Mouse (Mus musculus): Measurements from ENCODE around the gene Jak3. TPM values are rescaled to one million over a fixed set of nuclear protein-coding genes. Genes with fewer than 3 reads are reported as not detected.
"Not testable (repeated sequence)": the region's sequence is repeated elsewhere in the genome, so short reads cannot be mapped to it uniquely, and the experiment has no call there.

Gene Jak3
- total and polyA plus RNA-seq, 3 experiments: 13.3 to 47.1 (median 37.8) TPM

- H3K4me2 ChIP-seq (ENCODE audit: insufficient read depth, low read depth, poor library complexity, severe bottlenecking); H3K27ac ChIP-seq (ENCODE audit: insufficient read depth, low read depth); DNase-seq (ENCODE audit: extremely low read depth); H3K79me2 ChIP-seq (replicated peaks; ENCODE audit: control insufficient read depth, extremely low read depth, insufficient read depth, poor library complexity, severe bottlenecking); in situ Hi-C loops (cut with MboI; ENCODE audit: low pct_ligation_motif_present, low pct_unique_long_range_greater_than_20kb, low sequenced_read_pairs); H3K27me3 ChIP-seq (replicated peaks); H3K4me3 ChIP-seq (replicated peaks in 1 of 3; ENCODE audit: low read depth in 2 of 3, low read length in 2 of 3, poor library complexity in 1 of 3); H3K4me1 ChIP-seq (ENCODE audit: control insufficient read depth in 1 of 2, insufficient read depth in 2 of 2); H3K9ac ChIP-seq (ENCODE audit: insufficient read depth, low read depth); dilution Hi-C loops (cut with MboI; ENCODE audit: extremely low pct_ligation_motif_present, extremely low pct_unique_long_range_greater_than_20kb, low sequenced_read_pairs): not testable (repeated sequence)
- peaks cover 8 to 18% of the 10 kb centered on the region in 2 experiments for H3K36me3 ChIP-seq (replicated peaks in 1 of 2; ENCODE audit: control insufficient read depth in 1 of 2, insufficient read depth in 1 of 2, low read length in 1 of 2)
- H3K9me3 ChIP-seq (replicated peaks; ENCODE audit: low read length): peaks cover 12% of the 10 kb centered on the region
- peak; percentile 33 to 40; a peak in 3 of 4 replicates for TF ChIP-seq CTCF (conservative IDR thresholded peaks at IDR 0.05 in 1 of 2, IDR thresholded peaks at IDR 0.05 in 1 of 2; ENCODE audit: low read depth in 2 of 2, low read length in 2 of 2)
These were observed 19.4 kb downstream of the Jak3 start for GRCm38 (mm10) chr8:71695456-71695855.

- H3K27me3 ChIP-seq (replicated peaks): no peaks in the 10 kb centered on the region
- no peaks in the 10 kb centered on the region for H3K9me3 ChIP-seq (replicated peaks; ENCODE audit: low read length)
- H3K27ac ChIP-seq (ENCODE audit: insufficient read depth, low read depth): no peak overlapping the region
- TF ChIP-seq GABPA (IDR thresholded peaks at IDR 0.05; ENCODE audit: insufficient replicate concordance, low read depth, low read length) (no peak), UBTF (IDR thresholded peaks at IDR 0.05; ENCODE audit: low read depth, low read length) (no peak), ZNF384 (IDR thresholded peaks at IDR 0.05; ENCODE audit: low read depth, low read length) (no peak), MEF2A (IDR thresholded peaks at IDR 0.05; ENCODE audit: borderline replicate concordance, low read depth, low read length) (no peak), POLR2A (IDR thresholded peaks at IDR 0.05; ENCODE audit: low read depth, low read length) (no peak), KAT2A (IDR thresholded peaks at IDR 0.05; ENCODE audit: insufficient replicate concordance, low read length) (no peak), JUN (IDR thresholded peaks at IDR 0.05; ENCODE audit: insufficient read depth, low read depth, low read length) (no peak), MXI1 (IDR thresholded peaks at IDR 0.05; ENCODE audit: low read depth, low read length) (no peak), E2F4 (IDR thresholded peaks at IDR 0.05; ENCODE audit: insufficient replicate concordance, low read depth, low read length) (no peak), IRF4 (IDR thresholded peaks at IDR 0.05; ENCODE audit: low read depth, low read length) (no peak), HCFC1 (IDR thresholded peaks at IDR 0.05; ENCODE audit: low read depth, low read length) (no peak), NELFE (IDR thresholded peaks at IDR 0.05; ENCODE audit: low read depth, low read length) (no peak), MYC (IDR thresholded peaks at IDR 0.05; ENCODE audit: low read depth, low read length) (no peak), JUND (conservative IDR thresholded peaks at IDR 0.05; ENCODE audit: low read depth, low read length) (no peak), BHLHE40 (IDR thresholded peaks at IDR 0.05; ENCODE audit: low read depth, low read length) (no peak), SIN3A (IDR thresholded peaks at IDR 0.05; ENCODE audit: low read length) (no peak)
- H3K4me1 ChIP-seq (ENCODE audit: control insufficient read depth in 1 of 2, insufficient read depth in 2 of 2): peaks cover 0 to 3% of the 10 kb centered on the region in 2 experiments; a peak in 1 of 4 replicates
- in situ Hi-C loops (cut with MboI; ENCODE audit: low pct_ligation_motif_present, low pct_unique_long_range_greater_than_20kb, low sequenced_read_pairs) (no loop called here), dilution Hi-C loops (cut with MboI; ENCODE audit: extremely low pct_ligation_motif_present, extremely low pct_unique_long_range_greater_than_20kb, low sequenced_read_pairs) (no loop called here)
- peak overlapping the region in 2 of 3 experiments; percentile 43 for H3K4me3 ChIP-seq (replicated peaks in 1 of 3; ENCODE audit: low read depth in 2 of 3, low read length in 2 of 3, poor library complexity in 1 of 3)
- peak overlapping the region; percentile 85 for H3K4me2 ChIP-seq (ENCODE audit: insufficient read depth, low read depth, poor library complexity, severe bottlenecking)
- DNase-seq (ENCODE audit: extremely low read depth): no peak
- no peaks in the 10 kb centered on the region for H3K79me2 ChIP-seq (replicated peaks; ENCODE audit: control insufficient read depth, extremely low read depth, insufficient read depth, poor library complexity, severe bottlenecking)
- no peaks in the 10 kb centered on the region for H3K36me3 ChIP-seq (replicated peaks in 1 of 2; ENCODE audit: control insufficient read depth in 1 of 2, insufficient read depth in 1 of 2, low read length in 1 of 2)
- H3K9ac ChIP-seq (ENCODE audit: insufficient read depth, low read depth): peak overlapping the region; percentile 30; the same call in 1 of the 2 replicates
These were observed 24.6 kb downstream of the Jak3 start for GRCm38 (mm10) chr8:71700493-71701269.
